Mouse (Mus musculus): ENCODE data around the gene Ccp110. TPM values are rescaled to one million over a fixed set of nuclear protein-coding genes. Genes with fewer than 3 reads are reported as not detected.

Ccp110 gene
- polyA plus RNA-seq, 1 experiment = 1.5 TPM

DNA sequence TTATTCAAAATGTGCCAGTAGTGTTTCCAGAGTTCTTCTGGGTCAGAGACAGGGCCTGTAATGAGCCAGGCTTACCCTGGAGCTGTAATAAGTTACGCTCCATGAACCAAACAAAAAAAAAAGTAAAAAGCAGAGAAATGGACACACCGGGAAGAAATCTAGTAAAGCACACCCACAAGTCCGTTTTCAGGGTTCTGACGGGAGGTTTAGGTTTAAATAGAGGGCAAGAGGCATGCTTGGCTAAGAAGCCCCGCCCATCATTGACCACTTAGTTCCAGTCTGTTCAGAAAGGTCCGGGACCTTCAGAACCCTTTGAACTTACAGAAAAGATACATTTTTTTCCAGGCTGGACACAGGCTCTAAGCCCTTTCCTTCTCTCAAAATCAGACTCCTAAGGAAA, 6.3 kb upstream of the Ccp110 start:
- H3K27me3 ChIP-seq (ENCODE audit: control insufficient read depth, insufficient read depth, low read length) = no peaks in the 10 kb centered on the region
- DNase-seq (ENCODE audit: low read depth in 1 of 2, low spot score in 2 of 2) = no peak
- TF ChIP-seq POLR2A (IDR thresholded peaks at IDR 0.05; ENCODE audit: low read depth, low read length) = no peak
- H3K27ac ChIP-seq (ENCODE audit: insufficient read depth, low read length) = no peak overlapping the region
- H3K36me3 ChIP-seq (ENCODE audit: control insufficient read depth, insufficient read depth, low read length) = no peaks in the 10 kb centered on the region
- H3K4me3 ChIP-seq (ENCODE audit: extremely low read depth, insufficient read depth, insufficient read length) = no peak overlapping the region
- 73% methylated on average over 6 of the region's 6 CpGs for WGBS
- peaks cover 5% of the 10 kb centered on the region; the same call in 1 of the 2 replicates for H3K4me1 ChIP-seq (ENCODE audit: control insufficient read depth, insufficient read depth, insufficient read length)

- H3K27ac ChIP-seq (ENCODE audit: insufficient read depth, low read length) = no peak overlapping the region
- no peak overlapping the region for H3K4me3 ChIP-seq (ENCODE audit: extremely low read depth, insufficient read depth, insufficient read length)
- TF ChIP-seq POLR2A (IDR thresholded peaks at IDR 0.05; ENCODE audit: low read depth, low read length) (no peak), CTCF (IDR thresholded peaks at IDR 0.05; ENCODE audit: extremely low read depth, insufficient read depth, insufficient read length, insufficient replicate concordance) (no peak)
- DNase-seq (ENCODE audit: low read depth in 1 of 2, low spot score in 2 of 2) = no peak
- no peaks in the 10 kb centered on the region for H3K36me3 ChIP-seq (ENCODE audit: control insufficient read depth, insufficient read depth, low read length)
- WGBS = 91% methylated on average over 5 of the region's 5 CpGs
- H3K4me1 ChIP-seq (ENCODE audit: control insufficient read depth, insufficient read depth, insufficient read length) = peaks cover 5% of the 10 kb centered on the region; the same call in 1 of the 2 replicates
- no peaks in the 10 kb centered on the region for H3K27me3 ChIP-seq (ENCODE audit: control insufficient read depth, insufficient read depth, low read length)
These were observed 5.9 kb upstream of the Ccp110 start for GRCm38 (mm10) chr7:118706488-118706887.

DNA sequence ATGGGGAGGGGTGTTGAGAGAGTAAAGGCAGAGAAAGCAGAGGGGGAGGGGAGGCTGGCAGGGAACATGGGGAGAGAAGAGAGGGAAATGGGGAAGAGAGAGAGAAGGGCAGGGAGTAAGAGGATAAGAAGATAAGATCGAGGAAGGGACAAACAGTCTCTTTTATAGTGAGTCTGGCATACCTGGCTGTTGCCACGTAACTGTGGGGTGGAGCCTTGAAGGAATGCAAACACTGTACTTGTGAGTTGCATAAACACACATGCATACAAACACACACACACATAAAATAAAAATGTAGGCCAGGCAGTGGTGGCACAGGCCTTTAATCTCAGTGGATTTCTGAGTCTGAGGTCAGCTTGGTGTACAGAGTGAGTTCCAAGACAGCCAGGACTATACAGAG, 5.1 kb upstream of the Ccp110 start:
- H3K4me3 ChIP-seq (ENCODE audit: extremely low read depth, insufficient read depth, insufficient read length) = no peak overlapping the region
- WGBS = 72% methylated on average over 2 of the region's 2 CpGs
- DNase-seq (ENCODE audit: low read depth in 1 of 2, low spot score in 2 of 2) = no peak

DNA sequence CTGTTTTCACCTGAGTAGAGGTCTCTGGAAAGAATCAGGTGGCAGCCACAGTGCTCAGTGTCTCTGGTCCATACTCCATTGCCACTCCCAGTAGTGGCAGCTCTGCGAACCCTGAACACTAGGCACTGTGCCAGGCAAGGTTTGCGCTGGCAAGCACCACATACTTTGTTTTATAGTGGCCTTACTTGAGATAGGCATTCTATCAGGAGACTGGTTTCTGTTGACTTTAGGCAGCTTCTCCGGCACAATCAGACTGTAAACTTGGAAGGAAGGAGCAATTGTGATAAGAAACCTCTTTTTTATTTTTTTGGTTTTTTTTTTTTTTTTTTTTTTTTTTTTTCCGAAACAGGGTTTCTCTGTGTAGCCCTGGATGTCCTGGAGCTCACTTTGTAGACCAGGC, 4.3 kb upstream of the Ccp110 start:
- Histone ChIP-seq H3K4me1 (ENCODE audit: control insufficient read depth, insufficient read depth, insufficient read length) (peaks cover 5% of the 10 kb centered on the region; the same call in 1 of the 2 replicates), H3K27ac (ENCODE audit: insufficient read depth, low read length) (no peak overlapping the region), H3K36me3 (ENCODE audit: control insufficient read depth, insufficient read depth, low read length) (no peaks in the 10 kb centered on the region), H3K27me3 (ENCODE audit: control insufficient read depth, insufficient read depth, low read length) (no peaks in the 10 kb centered on the region), H3K4me3 (ENCODE audit: extremely low read depth, insufficient read depth, insufficient read length) (no peak overlapping the region)
- TF ChIP-seq CTCF (IDR thresholded peaks at IDR 0.05; ENCODE audit: extremely low read depth, insufficient read depth, insufficient read length, insufficient replicate concordance) (no peak), POLR2A (IDR thresholded peaks at IDR 0.05; ENCODE audit: low read depth, low read length) (no peak)
- no peak for DNase-seq (ENCODE audit: low read depth in 1 of 2, low spot score in 2 of 2)
- 83% methylated on average over 4 of the region's 4 CpGs for WGBS

More for the DNA sequence above, 5.1 kb upstream of the Ccp110 start:
- Histone ChIP-seq H3K4me1 (ENCODE audit: control insufficient read depth, insufficient read depth, insufficient read length) (peaks cover 5% of the 10 kb centered on the region; the same call in 1 of the 2 replicates), H3K27ac (ENCODE audit: insufficient read depth, low read length) (no peak overlapping the region), H3K27me3 (ENCODE audit: control insufficient read depth, insufficient read depth, low read length) (no peaks in the 10 kb centered on the region), H3K36me3 (ENCODE audit: control insufficient read depth, insufficient read depth, low read length) (no peaks in the 10 kb centered on the region)
- TF ChIP-seq CTCF (IDR thresholded peaks at IDR 0.05; ENCODE audit: extremely low read depth, insufficient read depth, insufficient read length, insufficient replicate concordance) = no peak
- no peak for TF ChIP-seq POLR2A (IDR thresholded peaks at IDR 0.05; ENCODE audit: low read depth, low read length)

DNA sequence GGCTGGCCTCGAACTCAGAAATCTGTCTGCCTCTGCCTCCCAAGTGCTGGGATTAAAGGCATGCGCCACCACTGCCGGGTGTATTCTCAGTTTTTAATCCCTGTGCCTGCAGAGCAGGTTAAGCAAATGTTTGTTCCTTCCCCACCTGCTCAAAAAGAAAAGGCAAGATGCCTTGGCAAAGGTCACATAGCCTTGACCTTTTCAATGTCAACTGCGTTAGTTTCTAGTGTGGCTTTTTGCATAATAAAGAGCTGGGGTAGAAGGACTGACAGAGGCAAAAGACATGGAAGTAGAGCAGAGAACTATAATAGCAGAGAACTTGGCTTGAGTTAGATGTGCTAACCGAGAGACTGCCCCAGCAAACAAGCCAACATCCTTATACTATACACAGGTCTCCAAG, 1.6 kb upstream of the Ccp110 start:
- 85% methylated on average over 5 of the region's 5 CpGs for WGBS
- H3K4me1 ChIP-seq (ENCODE audit: control insufficient read depth, insufficient read depth, insufficient read length) = no peaks in the 10 kb centered on the region
- no peak overlapping the region for H3K4me3 ChIP-seq (ENCODE audit: extremely low read depth, insufficient read depth, insufficient read length)
- no peak for DNase-seq (ENCODE audit: low read depth in 1 of 2, low spot score in 2 of 2)
- TF ChIP-seq POLR2A (IDR thresholded peaks at IDR 0.05; ENCODE audit: low read depth, low read length) (no peak), CTCF (IDR thresholded peaks at IDR 0.05; ENCODE audit: extremely low read depth, insufficient read depth, insufficient read length, insufficient replicate concordance) (no peak)
- no peak overlapping the region for H3K27ac ChIP-seq (ENCODE audit: insufficient read depth, low read length)
- H3K36me3 ChIP-seq (ENCODE audit: control insufficient read depth, insufficient read depth, low read length) = peaks cover 1% of the 10 kb centered on the region
- no peaks in the 10 kb centered on the region for H3K27me3 ChIP-seq (ENCODE audit: control insufficient read depth, insufficient read depth, low read length)

GRCm38 (mm10) chr7:118714873-118715272, 2.5 kb downstream of the Ccp110 start:
- TF ChIP-seq CTCF (IDR thresholded peaks at IDR 0.05; ENCODE audit: extremely low read depth, insufficient read depth, insufficient read length, insufficient replicate concordance) (no peak), POLR2A (IDR thresholded peaks at IDR 0.05; ENCODE audit: low read depth, low read length) (no peak)
- WGBS = 91% methylated on average over 1 of the region's 1 CpGs
- Histone ChIP-seq H3K27ac (ENCODE audit: insufficient read depth, low read length) (no peak overlapping the region), H3K4me1 (ENCODE audit: control insufficient read depth, insufficient read depth, insufficient read length) (no peaks in the 10 kb centered on the region), H3K27me3 (ENCODE audit: control insufficient read depth, insufficient read depth, low read length) (no peaks in the 10 kb centered on the region), H3K36me3 (ENCODE audit: control insufficient read depth, insufficient read depth, low read length) (peaks cover 2% of the 10 kb centered on the region), H3K4me3 (ENCODE audit: extremely low read depth, insufficient read depth, insufficient read length) (no peak overlapping the region)
- DNase-seq (ENCODE audit: low read depth in 1 of 2, low spot score in 2 of 2) = no peak

GRCm38 (mm10) chr7:118718066-118718465, 5.7 kb downstream of the Ccp110 start:
- 97% methylated on average over 4 of the region's 4 CpGs for WGBS
- H3K36me3 ChIP-seq (ENCODE audit: control insufficient read depth, insufficient read depth, low read length) = peaks cover 2% of the 10 kb centered on the region
- no peak overlapping the region for H3K27ac ChIP-seq (ENCODE audit: insufficient read depth, low read length)

More at GRCm38 (mm10) chr7:118718066-118718465, 5.7 kb downstream of the Ccp110 start:
- H3K27me3 ChIP-seq (ENCODE audit: control insufficient read depth, insufficient read depth, low read length) = no peaks in the 10 kb centered on the region
- no peaks in the 10 kb centered on the region for H3K4me1 ChIP-seq (ENCODE audit: control insufficient read depth, insufficient read depth, insufficient read length)
- no peak for DNase-seq (ENCODE audit: low read depth in 1 of 2, low spot score in 2 of 2)
- H3K4me3 ChIP-seq (ENCODE audit: extremely low read depth, insufficient read depth, insufficient read length) = no peak overlapping the region
- TF ChIP-seq CTCF (IDR thresholded peaks at IDR 0.05; ENCODE audit: extremely low read depth, insufficient read depth, insufficient read length, insufficient replicate concordance) = no peak
- no peak for TF ChIP-seq POLR2A (IDR thresholded peaks at IDR 0.05; ENCODE audit: low read depth, low read length)
